Mouse (Mus musculus): ENCODE data around the gene Cdk2ap2. TPM values are rescaled to one million over a fixed set of nuclear protein-coding genes. Genes with fewer than 3 reads are reported as not detected.

The Cdk2ap2 gene
- polyA plus RNA-seq, 1 experiment from 2014 or later, result 86.6 TPM

Other genes with a start within 250 kb of the Cdk2ap2 start
- 52.3 and 54.3 TPM in 2 replicates for gene Chka, start 245.4 kb upstream of the Cdk2ap2 start, polyA plus RNA-seq (2016; fragmentation: Nextera tagmentation; extraction: Ambion mirVana)
- 17.2 and 17.9 TPM in 2 replicates for gene Tcirg1, start 190.0 kb upstream of the Cdk2ap2 start, polyA plus RNA-seq (2016; fragmentation: Nextera tagmentation; extraction: Ambion mirVana)
- gene Ndufs8, start 184.4 kb upstream of the Cdk2ap2 start, polyA plus RNA-seq (2016; fragmentation: Nextera tagmentation; extraction: Ambion mirVana), result 226 and 228 TPM in 2 replicates
- gene Aldh3b1, start 167.4 kb upstream of the Cdk2ap2 start, polyA plus RNA-seq (2016; fragmentation: Nextera tagmentation; extraction: Ambion mirVana), result 0.36 and 0.58 TPM in 2 replicates
- gene Unc93b1, start 162.0 kb upstream of the Cdk2ap2 start, polyA plus RNA-seq (2016; fragmentation: Nextera tagmentation; extraction: Ambion mirVana), result 4.6 and 4.9 TPM in 2 replicates
- gene Aldh3b3, start 138.5 kb upstream of the Cdk2ap2 start, polyA plus RNA-seq (2016; fragmentation: Nextera tagmentation; extraction: Ambion mirVana), result not detected in 2 replicates
- gene Aldh3b2, start 124.9 kb upstream of the Cdk2ap2 start, polyA plus RNA-seq (2016; fragmentation: Nextera tagmentation; extraction: Ambion mirVana), result 0.37 and 0.39 TPM in 2 replicates
- 1.8 and 2.5 TPM in 2 replicates for gene Acy3, start 110.6 kb upstream of the Cdk2ap2 start, polyA plus RNA-seq (2016; fragmentation: Nextera tagmentation; extraction: Ambion mirVana)
- not detected in 2 replicates for gene Tbx10, start 104.4 kb upstream of the Cdk2ap2 start, polyA plus RNA-seq (2016; fragmentation: Nextera tagmentation; extraction: Ambion mirVana)
- 24.8 and 30.4 TPM in 2 replicates for gene Nudt8, start 96.6 kb upstream of the Cdk2ap2 start, polyA plus RNA-seq (2016; fragmentation: Nextera tagmentation; extraction: Ambion mirVana)
- gene Gm49405, start 96.6 kb upstream of the Cdk2ap2 start, polyA plus RNA-seq (2016; fragmentation: Nextera tagmentation; extraction: Ambion mirVana), result 2.8 and 3.5 TPM in 2 replicates
- gene Doc2g, start 93.9 kb upstream of the Cdk2ap2 start, polyA plus RNA-seq (2016; fragmentation: Nextera tagmentation; extraction: Ambion mirVana), result 3.6 and 4.0 TPM in 2 replicates
- 208 and 210 TPM in 2 replicates for gene Ndufv1, start 84.4 kb upstream of the Cdk2ap2 start, polyA plus RNA-seq (2016; fragmentation: Nextera tagmentation; extraction: Ambion mirVana)
- 412 and 423 TPM in 2 replicates for gene Gstp1, start 59.2 kb upstream of the Cdk2ap2 start, polyA plus RNA-seq (2016; fragmentation: Nextera tagmentation; extraction: Ambion mirVana)
- 0.27 and 0.46 TPM in 2 replicates for gene Gstp2, start 51.2 kb upstream of the Cdk2ap2 start, polyA plus RNA-seq (2016; fragmentation: Nextera tagmentation; extraction: Ambion mirVana)
- not detected in 2 replicates for gene Gstp3, start 37.6 kb upstream of the Cdk2ap2 start, polyA plus RNA-seq (2016; fragmentation: Nextera tagmentation; extraction: Ambion mirVana)
- gene Cabp2, start 15.6 kb upstream of the Cdk2ap2 start, polyA plus RNA-seq (2016; fragmentation: Nextera tagmentation; extraction: Ambion mirVana), result not detected in 2 replicates
- gene Pitpnm1, start 2.8 kb downstream of the Cdk2ap2 start, polyA plus RNA-seq (2016; fragmentation: Nextera tagmentation; extraction: Ambion mirVana), result 12.1 and 15.8 TPM in 2 replicates
- gene Aip, start 28.7 kb downstream of the Cdk2ap2 start, polyA plus RNA-seq (2016; fragmentation: Nextera tagmentation; extraction: Ambion mirVana), result 55.2 and 56.5 TPM in 2 replicates
- not detected in 2 replicates for gene Gpr152, start 42.6 kb downstream of the Cdk2ap2 start, polyA plus RNA-seq (2016; fragmentation: Nextera tagmentation; extraction: Ambion mirVana)
- not detected in 2 replicates for gene Cabp4, start 46.9 kb downstream of the Cdk2ap2 start, polyA plus RNA-seq (2016; fragmentation: Nextera tagmentation; extraction: Ambion mirVana)
- 128 and 130 TPM in 2 replicates for gene Coro1b, start 51.4 kb downstream of the Cdk2ap2 start, polyA plus RNA-seq (2016; fragmentation: Nextera tagmentation; extraction: Ambion mirVana)
- gene Ptprcap, start 56.4 kb downstream of the Cdk2ap2 start, polyA plus RNA-seq (2016; fragmentation: Nextera tagmentation; extraction: Ambion mirVana), result 0.71 TPM in 1 of 2 replicates, not detected in the other
- 59.7 TPM in 2 replicates for gene Rps6kb2, start 66.2 kb downstream of the Cdk2ap2 start, polyA plus RNA-seq (2016; fragmentation: Nextera tagmentation; extraction: Ambion mirVana)
- 2.5 TPM in 2 replicates for gene Carns1, start 78.3 kb downstream of the Cdk2ap2 start, polyA plus RNA-seq (2016; fragmentation: Nextera tagmentation; extraction: Ambion mirVana)
- gene Tbc1d10c, start 94.1 kb downstream of the Cdk2ap2 start, polyA plus RNA-seq (2016; fragmentation: Nextera tagmentation; extraction: Ambion mirVana), result 0.43 and 0.47 TPM in 2 replicates
- gene Ppp1ca, start 94.9 kb downstream of the Cdk2ap2 start, polyA plus RNA-seq (2016; fragmentation: Nextera tagmentation; extraction: Ambion mirVana), result 998 and 1,002 TPM in 2 replicates
- gene Rad9a, start 104.5 kb downstream of the Cdk2ap2 start, polyA plus RNA-seq (2016; fragmentation: Nextera tagmentation; extraction: Ambion mirVana), result 57.4 and 67.1 TPM in 2 replicates
- gene Clcf1, start 117.1 kb downstream of the Cdk2ap2 start, polyA plus RNA-seq (2016; fragmentation: Nextera tagmentation; extraction: Ambion mirVana), result 0.86 and 1.1 TPM in 2 replicates
- not detected in 2 replicates for gene AC109138.7, start 117.2 kb downstream of the Cdk2ap2 start, polyA plus RNA-seq (2016; fragmentation: Nextera tagmentation; extraction: Ambion mirVana)
- 10.4 and 10.6 TPM in 2 replicates for gene Pold4, start 134.7 kb downstream of the Cdk2ap2 start, polyA plus RNA-seq (2016; fragmentation: Nextera tagmentation; extraction: Ambion mirVana)
- gene Ssh3, start 172.0 kb downstream of the Cdk2ap2 start, polyA plus RNA-seq (2016; fragmentation: Nextera tagmentation; extraction: Ambion mirVana), result 3.1 and 3.6 TPM in 2 replicates
- 7.9 and 9.2 TPM in 2 replicates for gene Ankrd13d, start 186.0 kb downstream of the Cdk2ap2 start, polyA plus RNA-seq (2016; fragmentation: Nextera tagmentation; extraction: Ambion mirVana)
- gene Grk2, start 209.0 kb downstream of the Cdk2ap2 start, polyA plus RNA-seq (2016; fragmentation: Nextera tagmentation; extraction: Ambion mirVana), result 13.6 and 15.0 TPM in 2 replicates

Data from forebrain, embryonic 10.5 days (tissue).